Mouse (Mus musculus) embryonic stem cell, embryonic (primary cell): Measurements from ENCODE around the gene Ints2.
"Not testable (repeated sequence)": the region's sequence is repeated elsewhere in the genome, so short reads cannot be mapped to it uniquely, and the experiment has no call there.

ENCODE experiments used
- CTCF ChIA-PET, 4 experiments: fragments of 300-600 bp in 2 of 4; fragments of 350-600 bp in 2 of 4; sonication (Branson Sonifier 250); formaldehyde crosslinking; loops; one replicate each; lab custom pipeline; 2022; ENCODE audit warnings: inconsistent platforms in 2 of 4; lab: Charles Lee
- POLR2A ChIA-PET, 4 experiments: fragments of 300-600 bp in 2 of 4; fragments of 350-600 bp in 2 of 4; sonication (Branson Sonifier 250); formaldehyde crosslinking; loops; one replicate each; lab custom pipeline; 2022; ENCODE audit warnings: antibody characterized with exemption in 4 of 4, inconsistent platforms in 1 of 4; lab: Charles Lee

The Ints2 gene

DNA sequence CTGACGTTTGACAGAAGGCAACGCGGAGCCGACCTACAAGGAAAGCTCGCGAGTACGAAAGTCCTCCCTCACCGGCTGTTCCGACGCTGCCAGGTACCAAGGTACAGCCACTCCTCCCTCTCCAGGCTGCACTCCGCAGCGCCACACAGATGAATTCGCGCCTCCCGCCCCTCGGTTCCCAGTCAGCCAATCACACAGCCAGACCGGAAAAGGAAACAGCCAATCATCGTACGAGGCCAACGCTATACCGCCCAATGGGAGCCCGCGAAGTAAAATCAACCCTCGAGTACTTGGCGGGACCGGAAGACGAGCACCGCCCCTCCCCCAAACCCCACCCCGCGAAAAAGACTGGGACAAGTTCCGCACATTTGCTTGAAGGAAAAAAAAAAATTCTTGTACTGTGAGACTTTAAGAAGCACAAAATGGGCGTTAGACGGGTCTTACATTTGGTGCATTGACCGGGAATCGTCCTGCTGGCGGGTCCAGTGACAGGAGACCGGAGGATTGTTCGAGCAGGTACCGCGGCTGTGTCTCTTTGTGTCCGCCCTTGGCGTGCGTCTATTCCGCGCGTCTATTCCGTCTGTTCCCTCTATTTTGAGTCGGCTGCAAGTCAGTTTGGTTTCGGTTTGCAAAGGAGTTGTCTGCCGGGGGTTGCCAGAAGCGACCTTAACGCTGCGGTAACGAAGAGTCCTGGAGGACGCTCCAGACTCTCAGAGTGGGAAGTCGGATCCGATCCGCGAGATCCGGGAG is 56.2 kb downstream of the Ints2 start, which contains the start of gene Brip1:
Gene Brip1, minus strand, starts transcription at position 157 of the 750 bp plus-strand sequence.
- ChIA-PET CTCF (interaction anchor here in 1 of 4 experiments (1.1 kb wide), 1 partner anchor 56 kb away, joined by 3 read pairs; the partner anchor contains the start of gene Ints2), POLR2A (interaction anchor here in 3 of 4 experiments (0.6 to 2.5 kb wide), 32 partner anchors 8 to 553 kb away, joined by 3 to 13 read pairs (median 4); partner anchors contain the start of genes Ints2 (in 3 of the 3), Rps6kb1 (in 1 of the 3) and Tubd1 (in 1 of the 3))

DNA sequence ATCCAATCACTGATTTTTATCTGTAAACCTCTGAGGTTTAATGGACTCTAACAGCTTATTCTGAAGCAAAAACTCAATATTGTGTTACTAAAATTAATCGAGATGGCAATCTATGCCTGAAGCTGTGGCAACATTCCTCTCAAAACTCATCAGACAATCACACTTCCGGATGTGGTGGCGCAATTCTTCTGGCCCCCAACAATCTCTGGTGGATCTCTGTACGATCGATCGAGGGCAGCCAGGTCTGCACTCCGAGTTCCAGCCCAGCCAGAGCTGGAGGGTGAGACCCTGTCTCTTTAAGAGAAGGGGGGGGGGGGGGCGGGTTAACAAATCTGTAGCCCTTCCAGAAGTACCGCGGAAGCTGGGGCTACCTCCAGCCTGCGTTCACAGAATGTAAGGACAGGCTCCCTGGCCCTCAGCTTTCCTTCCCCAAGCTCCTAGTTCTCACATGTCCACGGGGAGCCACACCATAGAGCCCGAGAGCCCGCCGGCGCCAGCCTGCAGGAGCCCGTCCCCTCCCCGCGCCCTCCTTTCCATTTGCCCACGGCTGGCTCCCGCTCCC is 56.8 kb downstream of the Ints2 start:
- ChIA-PET POLR2A (interaction anchor here in 3 of 4 experiments (0.5 to 2.5 kb wide), 40 partner anchors 9 to 356 kb away, joined by 3 to 13 read pairs (median 4); partner anchors contain the start of genes Ints2 (in 3 of the 3), Rps6kb1 (in 1 of the 3) and Tubd1 (in 1 of the 3)), CTCF (interaction anchor here in 1 of 4 experiments (1.1 kb wide), 1 partner anchor 57 kb away, joined by 3 read pairs; the partner anchor contains the start of gene Ints2)

DNA sequence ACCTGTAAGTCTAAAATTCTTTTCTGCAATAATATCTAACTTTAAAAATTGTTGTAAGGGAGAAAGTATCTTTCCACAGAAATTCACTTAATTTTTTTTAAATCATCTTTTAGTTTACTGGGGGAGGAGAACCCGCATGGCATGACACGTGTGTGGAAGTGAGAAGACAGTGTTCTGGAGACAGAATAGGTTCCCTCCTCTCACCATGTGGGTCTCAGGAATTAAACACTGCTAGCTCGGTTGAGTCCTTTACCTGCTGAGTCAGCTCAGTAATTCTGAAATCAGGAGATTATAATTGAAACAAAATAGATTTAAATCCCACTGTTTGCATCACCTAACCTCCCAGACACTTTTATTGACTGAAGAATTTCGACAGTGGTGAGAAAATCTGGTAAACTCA is 57.6 kb downstream of the Ints2 start:
- ChIA-PET POLR2A (interaction anchor here in 3 of 4 experiments (0.8 to 2.4 kb wide), 19 partner anchors 9 to 268 kb away, joined by 3 to 13 read pairs (median 3); partner anchors contain the start of gene Ints2 (in 1 of the 3)), CTCF (no interaction called here)

DNA sequence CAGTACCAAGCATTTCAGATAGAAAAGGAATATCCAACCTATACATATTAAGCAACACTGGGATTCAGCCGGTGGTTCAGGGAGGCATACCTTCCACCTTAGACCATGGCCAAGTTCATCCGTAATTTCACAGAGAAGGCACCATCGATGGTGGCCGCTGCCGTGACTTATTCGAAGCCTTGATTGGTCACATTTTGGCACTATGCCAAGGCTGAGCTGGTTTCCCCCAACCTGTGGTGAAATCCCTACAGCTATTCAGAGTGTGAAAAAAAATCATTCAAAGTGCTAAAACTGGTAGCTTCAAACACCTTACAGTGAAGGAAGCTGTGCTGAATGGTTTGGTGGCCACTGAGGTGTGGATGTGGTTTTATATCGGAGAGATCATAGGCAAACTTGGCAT is 72.2 kb downstream of the Ints2 start:
- POLR2A ChIA-PET: interaction anchor here in 2 of 4 experiments (0.9 to 1.6 kb wide), 3 partner anchors 10 to 72 kb away, joined by 3 to 4 read pairs (median 3); partner anchors contain the start of gene Ints2 (in 1 of the 2)
- CTCF ChIA-PET: not testable (repeated sequence)

DNA sequence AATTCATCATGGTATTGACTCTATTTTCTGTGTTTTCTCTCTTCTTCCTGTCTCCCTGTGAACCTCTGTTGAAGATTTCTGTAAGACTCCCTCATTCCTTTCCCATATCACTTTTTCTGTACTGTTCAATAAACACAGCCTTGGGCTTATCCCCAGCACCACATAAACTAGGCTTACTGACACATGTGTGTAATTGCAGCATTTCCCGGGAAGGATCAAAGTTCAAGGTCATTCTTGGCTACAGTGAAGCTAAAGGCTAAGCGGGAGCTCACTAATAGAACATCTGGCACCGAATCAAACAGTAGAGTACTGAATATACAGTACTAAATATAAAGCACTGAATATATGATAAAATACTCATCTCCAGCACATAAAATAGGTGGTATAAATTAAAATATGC is 81.5 kb downstream of the Ints2 start:
- CTCF ChIA-PET: interaction anchor here in 1 of 4 experiments (1.0 kb wide), 1 partner anchor 334 kb away, joined by 3 read pairs; no protein-coding TSS in a partner anchor

DNA sequence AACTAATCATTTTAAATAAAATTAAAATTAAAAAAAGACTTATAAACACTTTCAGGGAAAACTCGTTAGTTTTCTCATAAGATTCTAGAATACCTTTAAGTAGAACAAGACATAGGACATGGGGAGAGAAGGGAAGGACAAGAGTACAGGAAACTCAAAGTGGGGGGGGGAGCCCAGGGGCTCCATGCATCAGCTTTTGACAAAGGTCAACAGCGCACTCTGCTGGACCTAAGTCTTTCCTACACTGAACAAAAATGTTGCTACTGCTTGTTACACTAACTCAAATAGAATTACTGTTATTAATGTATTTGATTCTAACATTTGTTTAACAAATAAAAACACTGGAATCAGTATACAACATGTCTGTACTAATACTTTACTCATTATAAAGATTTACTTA is 83.2 kb downstream of the Ints2 start:
- POLR2A ChIA-PET: interaction anchor here in 1 of 4 experiments (1.3 to 1.6 kb wide), 3 partner anchors 11 to 27 kb away, joined by 5 to 9 read pairs (median 6); partner anchors contain the start of gene Brip1
- CTCF ChIA-PET: interaction anchor here in 3 of 4 experiments (0.6 to 1.7 kb wide), 12 partner anchors 13 to 330 kb away, joined by 3 to 12 read pairs (median 3); no protein-coding TSS in a partner anchor

More for the DNA sequence above, 81.5 kb downstream of the Ints2 start:
- POLR2A ChIA-PET: interaction anchor here in 2 of 4 experiments (0.6 to 1.1 kb wide), 3 partner anchors 10 to 25 kb away, joined by 3 read pairs; partner anchors contain the start of gene Brip1 (in 1 of the 2)

DNA sequence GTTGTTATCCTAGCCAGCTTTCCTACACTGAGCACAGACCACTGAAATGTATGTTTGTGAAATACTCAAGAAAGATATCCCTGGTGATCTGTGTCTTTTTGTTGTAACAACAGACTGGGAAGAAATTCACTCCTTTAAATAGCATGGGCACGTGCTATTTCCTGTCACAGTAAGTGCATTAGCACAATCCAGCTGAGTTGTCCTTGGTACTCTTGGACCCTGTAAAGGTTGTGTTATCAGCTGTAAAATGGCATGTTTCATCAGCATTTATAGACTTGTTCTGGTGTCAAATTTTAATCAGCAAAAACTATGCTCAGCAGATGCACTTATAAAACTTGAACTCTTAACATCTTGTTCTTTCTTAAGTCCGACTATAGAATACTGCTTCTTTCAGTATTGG is 86.6 kb downstream of the Ints2 start:
- POLR2A ChIA-PET: interaction anchor here in 2 of 4 experiments (1.0 to 1.3 kb wide), 2 partner anchors 165 to 188 kb away, joined by 3 read pairs; no protein-coding TSS in a partner anchor
- CTCF ChIA-PET: interaction anchor here in 1 of 4 experiments (0.5 kb wide), 1 partner anchor 286 kb away, joined by 3 read pairs; no protein-coding TSS in a partner anchor
